Mouse (Mus musculus) lung, embryonic 14.5 days (tissue): Measurements from ENCODE around the gene Ephb4. TPM values are rescaled to one million over a fixed set of nuclear protein-coding genes. Genes with fewer than 3 reads are reported as not detected.

ENCODE experiments used
- ATAC-seq: fragments of 200-750 bp; cut with Nextera tagmentation; 2 replicates; pipeline ENCODE4 v1.8.0; 2017; ENCODE audit warnings: mild to moderate bottlenecking, moderate TSS enrichment, moderate library complexity; ENCODE audit not compliant: insufficient read depth
- DNase-seq: peaks from one replicate; pipeline ENCODE4 v3.0.0-alpha.2; 2015
- H3K27ac ChIP-seq: fragments of 300-500 bp; sonication (generic); 2 replicates; pipeline ENCODE4 v1.5.1; 2014; ENCODE audit warnings: low read depth, mild to moderate bottlenecking, moderate library complexity
- H3K27me3 ChIP-seq: fragments of 300-500 bp; sonication (generic); 2 replicates; pipeline ENCODE4 v1.6.1; 2014; ENCODE audit warnings: low read length, control low read depth; ENCODE audit not compliant: insufficient read depth
- H3K36me3 ChIP-seq: fragments of 300-500 bp; sonication (generic); 2 replicates; pipeline ENCODE4 v1.6.1; 2014; ENCODE audit warnings: control low read depth; ENCODE audit not compliant: insufficient read depth
- H3K4me1 ChIP-seq: fragments of 300-500 bp; sonication (generic); 2 replicates; pipeline ENCODE4 v1.6.1; 2014; ENCODE audit warnings: antibody characterized with exemption, control low read depth; ENCODE audit not compliant: insufficient read depth
- H3K4me2 ChIP-seq: fragments of 300-500 bp; sonication (generic); 2 replicates; pipeline ENCODE4 v1.6.1; 2014; ENCODE audit warnings: mild to moderate bottlenecking
- H3K4me3 ChIP-seq: fragments of 300-500 bp; sonication (generic); 2 replicates; pipeline ENCODE4 v1.5.1; 2014; ENCODE audit warnings: low read depth, low read length
- H3K9ac ChIP-seq: fragments of 300-500 bp; sonication (generic); 2 replicates; pipeline ENCODE4 v1.6.1; 2014
- H3K9me3 ChIP-seq: fragments of 300-500 bp; sonication (generic); 2 replicates; pipeline ENCODE4 v1.6.1; 2016; ENCODE audit warnings: low read depth, low read length, control low read depth
- CTCF ChIP-seq: IDR thresholded peaks from 2 replicates; pipeline ENCODE4 v1.5.1; 2016; ENCODE audit warnings: antibody characterized with exemption, low read depth
- WGBS: fragments of 180-500 bp; shearing (Covaris S2); extraction: QIAGEN DNeasy Blood & Tissue Kit; methylation state at CpG from one replicate; pipeline ENCODE4 v1.1.7; 2014; 5-methylcytosine and 5-hydroxymethylcytosine counted together
- polyA plus RNA-seq: library from polyadenylated mRNA; unstranded; fragments of >200 nt; fragmentation: Nextera tagmentation; extraction: Ambion mirVana; gene quantifications from 2 replicates; pipeline ENCODE4 v1.2.1, GENCODE M21; 2014

The Ephb4 gene
- polyA plus RNA-seq, 1 experiment from 2014 or later = 78.0 TPM

DNA sequence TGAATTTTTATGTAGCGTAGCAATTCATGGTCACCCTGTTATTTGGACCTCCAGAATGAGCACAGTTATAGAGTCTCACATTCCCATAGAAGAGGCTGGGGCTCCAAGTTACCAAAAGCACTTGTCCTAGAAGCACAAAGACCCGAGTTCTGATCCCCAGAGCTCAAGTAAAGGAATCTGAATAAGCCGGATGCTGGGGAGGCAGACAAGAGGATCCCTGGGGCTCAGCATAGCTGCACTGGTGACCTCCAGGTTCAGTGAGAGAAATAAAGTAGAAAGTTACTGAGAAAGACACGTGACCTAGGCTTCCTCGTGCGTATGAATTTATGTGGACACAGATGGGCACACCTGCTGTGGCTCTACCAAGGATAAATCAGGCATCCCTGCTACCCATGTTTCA, 14.8 kb upstream of the Ephb4 start:
- Histone ChIP-seq H3K4me1 (peaks cover 13% of the 10 kb centered on the region), H3K4me2 (no peak overlapping the region), H3K27me3 (no peaks in the 10 kb centered on the region), H3K36me3 (0 out of 2 replicates have a peak, but pooled peaks cover 4% of the 10 kb centered on the region), H3K9me3 (no peaks in the 10 kb centered on the region), H3K9ac (no peak overlapping the region), H3K4me3 (no peak overlapping the region), H3K27ac (no peak overlapping the region)
- TF ChIP-seq CTCF = no peak
- no peak for ATAC-seq
- WGBS = 71% methylated on average over 6 of the region's 6 CpGs
- no peak for DNase-seq

- TF ChIP-seq CTCF = no peak
- DNase-seq (peak; percentile 9), ATAC-seq (no peak)
Measured at GRCm38 (mm10) chr5:137337190-137337589, 12.7 kb upstream of the Ephb4 start.

DNA sequence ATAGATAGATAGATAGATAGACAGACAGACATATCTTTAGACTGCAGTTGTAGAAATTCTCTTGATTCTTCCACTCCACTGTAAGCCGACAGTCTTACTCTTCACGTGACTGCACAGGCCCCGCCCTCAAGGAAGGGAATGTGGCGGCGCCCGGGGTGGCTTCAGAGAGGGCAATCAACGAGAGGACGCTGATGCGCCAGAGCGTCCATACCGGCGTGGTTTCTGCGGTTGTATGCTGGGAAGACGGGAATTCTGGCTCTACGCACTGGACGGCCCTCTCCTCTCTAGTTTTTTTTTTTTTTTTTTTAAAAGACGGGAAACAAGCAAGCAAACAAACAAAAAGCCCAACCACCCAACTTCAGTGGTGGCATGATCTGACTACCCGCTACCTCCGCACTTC, 11.7 kb upstream of the Ephb4 start:
- ATAC-seq = peak; percentile 83
- no peak for TF ChIP-seq CTCF
- peak overlapping the region; percentile 89 for H3K27ac ChIP-seq
- peaks cover 13% of the 10 kb centered on the region for H3K4me1 ChIP-seq
- H3K36me3 ChIP-seq = no peaks in the 10 kb centered on the region
- 0% methylated on average over 19 of the region's 19 CpGs for WGBS
- H3K9me3 ChIP-seq = no peaks in the 10 kb centered on the region
- H3K27me3 ChIP-seq = no peaks in the 10 kb centered on the region
- DNase-seq = peak; percentile 96
- H3K4me3 ChIP-seq = peak overlapping the region; percentile 37
- peak overlapping the region; percentile 60 for H3K9ac ChIP-seq
- peak overlapping the region; percentile 86 for H3K4me2 ChIP-seq

More at GRCm38 (mm10) chr5:137337190-137337589, 12.7 kb upstream of the Ephb4 start:
- Histone ChIP-seq H3K27ac (no peak overlapping the region; the same call in 1 of the 2 replicates), H3K27me3 (no peaks in the 10 kb centered on the region), H3K9me3 (no peaks in the 10 kb centered on the region), H3K4me3 (no peak overlapping the region), H3K9ac (no peak overlapping the region), H3K4me1 (peaks cover 13% of the 10 kb centered on the region), H3K36me3 (no peaks in the 10 kb centered on the region), H3K4me2 (no peak overlapping the region)
- WGBS = 41% methylated on average over 8 of the region's 8 CpGs

GRCm38 (mm10) chr5:137338663-137339289, 11.1 kb upstream of the Ephb4 start:
- H3K27me3 ChIP-seq = no peaks in the 10 kb centered on the region
- peak overlapping the region; percentile 86 for H3K4me2 ChIP-seq
- H3K27ac ChIP-seq = peak overlapping the region; percentile 89
- H3K4me3 ChIP-seq = peak overlapping the region; percentile 37
- H3K9me3 ChIP-seq = no peaks in the 10 kb centered on the region
- H3K36me3 ChIP-seq = no peaks in the 10 kb centered on the region
- peak; percentile 79 for DNase-seq
- TF ChIP-seq CTCF = no peak
- H3K9ac ChIP-seq = peak overlapping the region; percentile 60
- peaks cover 13% of the 10 kb centered on the region for H3K4me1 ChIP-seq
- peak; percentile 26 for ATAC-seq
- under 1% methylated on average over 11 of the region's 11 CpGs for WGBS

GRCm38 (mm10) chr5:137339290-137339979, 10.5 kb upstream of the Ephb4 start:
- DNase-seq (peak; percentile 79), ATAC-seq (peak; percentile 47; the same call in 1 of the 2 replicates)
- no peaks in the 10 kb centered on the region for H3K27me3 ChIP-seq
- no peak for TF ChIP-seq CTCF
- peak overlapping the region; percentile 86 for H3K4me2 ChIP-seq
- H3K4me1 ChIP-seq = peaks cover 13% of the 10 kb centered on the region
- peak overlapping the region; percentile 60 for H3K9ac ChIP-seq
- H3K36me3 ChIP-seq = no peaks in the 10 kb centered on the region
- H3K9me3 ChIP-seq = no peaks in the 10 kb centered on the region
- H3K27ac ChIP-seq = peak overlapping the region; percentile 89
- WGBS = 11% methylated on average over 22 of the region's 22 CpGs
- H3K4me3 ChIP-seq = peak overlapping the region; percentile 37

DNA sequence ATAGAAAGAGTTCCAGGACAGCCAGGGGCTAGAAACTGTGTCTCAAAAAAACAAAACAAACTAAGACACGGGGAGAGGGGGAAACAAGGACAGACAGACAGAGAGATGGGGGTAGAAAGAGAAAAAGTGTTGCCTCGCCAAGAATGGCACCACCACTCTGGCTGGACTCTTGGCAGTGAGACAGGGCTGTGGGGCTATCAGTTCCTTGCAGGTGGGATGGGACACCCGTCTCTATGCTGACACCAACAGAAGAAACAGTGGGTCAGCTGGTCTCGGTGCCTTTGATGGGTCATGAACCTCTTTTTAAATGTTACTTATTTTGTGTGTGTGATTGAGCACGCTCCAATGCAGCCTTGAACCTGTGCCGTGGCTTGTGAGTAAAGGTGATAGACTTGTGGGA, 9.7 kb upstream of the Ephb4 start:
- Histone ChIP-seq H3K9ac (no peak overlapping the region), H3K9me3 (no peaks in the 10 kb centered on the region), H3K4me1 (peaks cover 13% of the 10 kb centered on the region), H3K4me2 (peak overlapping the region; percentile 86), H3K27me3 (no peaks in the 10 kb centered on the region), H3K27ac (peak overlapping the region; percentile 89), H3K4me3 (no peak overlapping the region; the same call in 1 of the 2 replicates), H3K36me3 (no peaks in the 10 kb centered on the region)
- no peak for ATAC-seq
- 70% methylated on average over 6 of the region's 6 CpGs for WGBS
- no peak for TF ChIP-seq CTCF
- DNase-seq = no peak

DNA sequence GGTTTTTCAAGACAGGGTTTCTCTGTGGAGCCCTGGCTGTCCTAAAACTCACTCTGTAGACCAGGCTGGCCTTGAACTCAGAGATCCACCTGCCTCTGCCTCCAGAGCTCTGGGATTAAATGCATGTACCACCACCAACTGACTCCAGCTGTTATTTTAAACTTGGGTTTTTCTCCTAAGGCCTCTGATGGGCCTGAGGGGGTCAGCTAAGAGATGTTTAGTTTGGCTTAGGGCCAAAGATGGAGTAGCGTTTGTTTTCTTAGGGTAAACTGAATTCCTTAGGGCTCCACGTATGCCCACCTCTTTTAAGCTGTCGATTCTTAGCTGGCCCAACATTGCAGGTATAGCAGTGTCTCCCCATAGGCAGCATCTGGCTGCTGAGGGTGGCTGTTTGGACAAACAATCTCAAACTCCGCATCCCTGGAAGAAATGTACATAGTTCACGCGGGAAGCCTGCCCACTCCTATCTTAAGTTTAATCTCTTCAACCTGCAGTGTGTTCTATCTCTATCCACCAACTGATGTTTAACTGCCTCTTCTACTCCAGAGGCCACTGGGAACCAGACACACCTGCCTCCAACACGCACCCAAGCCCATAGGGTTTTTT, 7.4 kb upstream of the Ephb4 start:
- WGBS = 33% methylated on average over 7 of the region's 7 CpGs
- ATAC-seq (no peak), DNase-seq (peak; percentile 80)
- H3K4me3 ChIP-seq = no peak overlapping the region
- no peaks in the 10 kb centered on the region for H3K9me3 ChIP-seq
- peak overlapping the region; percentile 64; the same call in 1 of the 2 replicates for H3K27ac ChIP-seq
- H3K36me3 ChIP-seq = no peaks in the 10 kb centered on the region
- no peak overlapping the region for H3K9ac ChIP-seq
- H3K4me1 ChIP-seq = peaks cover 27% of the 10 kb centered on the region
- no peak overlapping the region for H3K4me2 ChIP-seq
- H3K27me3 ChIP-seq = no peaks in the 10 kb centered on the region
- no peak for TF ChIP-seq CTCF
